Mouse (Mus musculus) stomach, embryonic 16.5 days (tissue): ENCODE data around the gene Dgki. TPM values are rescaled to one million over a fixed set of nuclear protein-coding genes. Genes with fewer than 3 reads are reported as not detected.

Experiments
- ATAC-seq: fragments of 200-750 bp; cut with Nextera tagmentation; 2 replicates; pipeline ENCODE4 v1.8.0; 2017; ENCODE audit warnings: moderate number of reproducible peaks, moderate TSS enrichment; ENCODE audit not compliant: insufficient read depth, low FRiP score
- H3K27ac ChIP-seq: fragments of 300-500 bp; sonication (generic); 2 replicates; pipeline ENCODE4 v1.5.1; 2014; ENCODE audit warnings: low read length
- H3K27me3 ChIP-seq: fragments of 300-500 bp; sonication (generic); 2 replicates; pipeline ENCODE4 v1.6.1; 2014; ENCODE audit warnings: low read length, control low read depth, mixed read lengths; ENCODE audit not compliant: control insufficient read depth, insufficient read depth
- H3K36me3 ChIP-seq: fragments of 300-500 bp; sonication (generic); 2 replicates; pipeline ENCODE4 v1.6.1; 2014; ENCODE audit warnings: low read length; ENCODE audit not compliant: control insufficient read depth, insufficient read depth
- H3K4me1 ChIP-seq: fragments of 300-500 bp; sonication (generic); 2 replicates; pipeline ENCODE4 v1.6.1; 2014; ENCODE audit warnings: low read length, control low read depth, mixed read lengths; ENCODE audit not compliant: control insufficient read depth, insufficient read depth
- H3K4me2 ChIP-seq: fragments of 300-500 bp; sonication (generic); 2 replicates; pipeline ENCODE4 v1.6.1; 2014; ENCODE audit warnings: low read depth, low read length, mixed read lengths
- H3K4me3 ChIP-seq: fragments of 300-500 bp; sonication (generic); replicated peaks from 2 replicates; pipeline ENCODE4 v1.5.1; 2014; ENCODE audit warnings: mild to moderate bottlenecking, low read length
- H3K9ac ChIP-seq: fragments of 300-500 bp; sonication (generic); 2 replicates; pipeline ENCODE4 v1.6.1; 2014; ENCODE audit warnings: low read length
- H3K9me3 ChIP-seq: fragments of 300-500 bp; sonication (generic); replicated peaks from 2 replicates; pipeline ENCODE4 v1.6.1; 2016; ENCODE audit warnings: low read length, control low read depth; ENCODE audit not compliant: control insufficient read depth
- WGBS: fragments of 180-500 bp; shearing (Covaris S2); extraction: QIAGEN DNeasy Blood & Tissue Kit; methylation state at CpG from one replicate; pipeline ENCODE4 v1.1.7; 2014; 5-methylcytosine and 5-hydroxymethylcytosine counted together
- polyA plus RNA-seq: library from polyadenylated mRNA; unstranded; fragments of >200 nt; fragmentation: Nextera tagmentation; extraction: Ambion mirVana; gene quantifications from 2 replicates; pipeline ENCODE4 v1.2.1, GENCODE M21; 2015

The Dgki gene
- polyA plus RNA-seq, 1 experiment from 2014 or later, result 0.94 TPM

GRCm38 (mm10) chr6:36907191-36907590, 392.8 kb downstream of the Dgki start:
- Histone ChIP-seq H3K27me3 (no peaks in the 10 kb centered on the region), H3K4me2 (no peak overlapping the region), H3K9me3 (no peaks in the 10 kb centered on the region), H3K27ac (no peak overlapping the region), H3K4me3 (no peak overlapping the region), H3K4me1 (peaks cover 4% of the 10 kb centered on the region; the same call in 1 of the 2 replicates), H3K9ac (no peak overlapping the region), H3K36me3 (no peaks in the 10 kb centered on the region)
- no peak for ATAC-seq
- WGBS, result 56% methylated on average over 3 of the region's 3 CpGs

GRCm38 (mm10) chr6:36905965-36906364, 394.0 kb downstream of the Dgki start:
- Histone ChIP-seq H3K27me3 (no peaks in the 10 kb centered on the region), H3K9me3 (no peaks in the 10 kb centered on the region), H3K9ac (no peak overlapping the region), H3K4me1 (peaks cover 4% of the 10 kb centered on the region; the same call in 1 of the 2 replicates), H3K36me3 (no peaks in the 10 kb centered on the region), H3K4me3 (no peak overlapping the region), H3K4me2 (no peak overlapping the region), H3K27ac (no peak overlapping the region)
- 74% methylated on average over 3 of the region's 3 CpGs for WGBS
- no peak for ATAC-seq

DNA sequence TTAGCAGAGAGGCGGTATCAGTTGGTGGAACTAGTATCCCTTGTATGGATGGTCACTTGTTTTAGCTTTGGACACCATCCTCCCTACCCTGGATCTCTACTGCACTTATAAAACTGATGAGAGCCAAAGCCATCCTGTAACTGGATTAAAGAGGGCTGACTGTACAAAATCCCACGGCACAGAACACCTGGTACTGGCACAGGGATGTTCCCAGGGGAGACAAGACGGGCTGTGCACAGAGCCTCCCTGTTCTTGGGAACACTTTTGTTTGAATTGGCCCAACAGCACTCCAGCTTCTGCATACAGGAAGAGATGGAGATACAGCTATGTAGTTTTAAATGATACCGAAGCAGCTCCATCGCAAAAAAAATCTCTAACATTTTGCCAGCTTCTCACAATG, 395.1 kb downstream of the Dgki start:
- Histone ChIP-seq H3K9ac (no peak overlapping the region), H3K36me3 (no peaks in the 10 kb centered on the region), H3K4me1 (peaks cover 4% of the 10 kb centered on the region; the same call in 1 of the 2 replicates), H3K27me3 (no peaks in the 10 kb centered on the region), H3K4me3 (no peak overlapping the region), H3K27ac (no peak overlapping the region), H3K9me3 (no peaks in the 10 kb centered on the region), H3K4me2 (no peak overlapping the region)
- WGBS, result 82% methylated on average over 5 of the region's 5 CpGs
- ATAC-seq, result no peak

GRCm38 (mm10) chr6:36903821-36904220, 396.2 kb downstream of the Dgki start:
- no peak overlapping the region for H3K9ac ChIP-seq
- 19% methylated on average over 5 of the region's 5 CpGs for WGBS
- no peak overlapping the region for H3K27ac ChIP-seq
- no peaks in the 10 kb centered on the region for H3K9me3 ChIP-seq
- H3K4me1 ChIP-seq, result peaks cover 4% of the 10 kb centered on the region; the same call in 1 of the 2 replicates
- H3K4me2 ChIP-seq, result no peak overlapping the region
- no peak for ATAC-seq
- no peak overlapping the region for H3K4me3 ChIP-seq
- no peaks in the 10 kb centered on the region for H3K36me3 ChIP-seq
- H3K27me3 ChIP-seq, result no peaks in the 10 kb centered on the region

GRCm38 (mm10) chr6:36903159-36903794, 396.7 kb downstream of the Dgki start:
- WGBS, result 33% methylated on average over 8 of the region's 8 CpGs
- Histone ChIP-seq H3K4me2 (no peak overlapping the region), H3K9ac (peak overlapping the region; percentile 23; the same call in 1 of the 2 replicates), H3K27ac (no peak overlapping the region), H3K27me3 (no peaks in the 10 kb centered on the region), H3K4me3 (no peak overlapping the region), H3K36me3 (no peaks in the 10 kb centered on the region), H3K4me1 (peaks cover 4% of the 10 kb centered on the region; the same call in 1 of the 2 replicates), H3K9me3 (no peaks in the 10 kb centered on the region)
- ATAC-seq, result no peak

DNA sequence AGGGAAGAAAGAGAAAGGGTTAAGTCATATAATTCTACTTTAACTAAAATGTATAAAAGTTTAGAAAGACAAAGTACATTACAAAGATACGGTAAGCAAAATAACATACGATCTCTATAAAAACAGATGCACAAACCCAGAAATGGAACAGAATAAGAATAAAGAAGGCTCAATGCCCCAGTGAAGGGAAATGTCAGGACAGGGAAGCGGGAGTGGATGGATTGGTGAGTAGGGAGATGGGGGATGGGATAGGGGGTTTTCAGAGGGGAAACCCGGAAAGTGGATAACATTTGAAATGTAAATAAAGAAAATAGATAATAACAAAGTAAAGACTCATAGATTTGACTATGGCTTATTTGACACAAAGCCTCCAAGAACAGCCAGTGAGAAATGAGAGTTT, 400.1 kb downstream of the Dgki start:
- no peak for ATAC-seq
- 69% methylated on average over 4 of the region's 4 CpGs for WGBS
- H3K9me3 ChIP-seq, result no peaks in the 10 kb centered on the region
- H3K4me2 ChIP-seq, result no peak overlapping the region
- H3K9ac ChIP-seq, result no peak overlapping the region
- H3K4me1 ChIP-seq, result peaks cover 7% of the 10 kb centered on the region; the same call in 1 of the 2 replicates
- no peak overlapping the region for H3K4me3 ChIP-seq
- H3K27ac ChIP-seq, result no peak overlapping the region
- H3K27me3 ChIP-seq, result no peaks in the 10 kb centered on the region
- H3K36me3 ChIP-seq, result no peaks in the 10 kb centered on the region

DNA sequence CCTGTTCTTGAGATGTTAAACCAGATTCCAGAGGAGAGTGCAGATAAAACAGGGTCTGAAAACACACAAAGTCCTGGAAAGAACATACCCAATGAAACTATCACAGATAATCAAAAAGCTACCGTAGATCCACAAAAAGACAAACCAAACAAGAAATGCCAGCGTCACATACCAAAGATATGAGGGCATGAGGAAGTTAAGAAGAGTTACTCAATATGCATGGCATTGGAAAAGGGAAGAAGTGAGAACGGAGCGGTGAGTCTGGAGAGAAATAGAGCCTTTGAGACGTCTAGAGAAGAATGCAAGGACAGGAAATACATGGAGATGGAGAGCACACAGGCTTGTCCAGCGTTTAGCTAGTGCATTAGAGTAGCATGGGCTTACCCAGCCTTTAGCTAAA, 401.6 kb downstream of the Dgki start:
- H3K27me3 ChIP-seq, result no peaks in the 10 kb centered on the region
- no peak for ATAC-seq
- H3K27ac ChIP-seq, result no peak overlapping the region
- peaks cover 5% of the 10 kb centered on the region; the same call in 1 of the 2 replicates for H3K4me1 ChIP-seq
- no peak overlapping the region for H3K9ac ChIP-seq
- WGBS, result 61% methylated on average over 6 of the region's 6 CpGs
- no peak overlapping the region for H3K4me2 ChIP-seq
- H3K4me3 ChIP-seq, result no peak overlapping the region
- no peaks in the 10 kb centered on the region for H3K36me3 ChIP-seq
- H3K9me3 ChIP-seq, result no peaks in the 10 kb centered on the region

DNA sequence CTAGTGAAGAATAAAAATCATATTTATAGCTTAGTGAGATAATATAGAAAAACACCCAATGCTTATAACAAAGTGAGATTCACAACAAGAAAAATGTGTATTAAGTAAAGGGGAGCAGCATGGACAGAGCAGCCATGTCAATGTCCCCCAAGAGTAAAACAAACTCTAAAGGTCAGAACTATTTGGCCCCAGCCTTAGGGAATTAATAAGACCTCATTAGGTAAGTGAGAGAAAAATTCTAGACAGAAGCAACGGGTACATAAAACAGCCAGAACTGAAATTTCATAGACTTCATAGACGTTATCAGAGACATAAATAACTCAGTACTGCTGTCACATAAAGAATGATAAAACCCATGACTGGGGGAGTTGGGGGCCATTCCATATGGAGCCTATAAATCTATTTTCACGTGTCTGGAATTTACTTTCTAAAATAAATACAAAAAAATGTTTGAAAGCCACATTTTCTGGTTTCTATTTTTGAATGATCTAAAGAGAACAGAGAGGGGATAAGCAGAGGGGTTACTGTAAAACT, 402.3 kb downstream of the Dgki start:
- Histone ChIP-seq H3K4me1 (peaks cover 4% of the 10 kb centered on the region; the same call in 1 of the 2 replicates), H3K27ac (no peak overlapping the region)

DNA sequence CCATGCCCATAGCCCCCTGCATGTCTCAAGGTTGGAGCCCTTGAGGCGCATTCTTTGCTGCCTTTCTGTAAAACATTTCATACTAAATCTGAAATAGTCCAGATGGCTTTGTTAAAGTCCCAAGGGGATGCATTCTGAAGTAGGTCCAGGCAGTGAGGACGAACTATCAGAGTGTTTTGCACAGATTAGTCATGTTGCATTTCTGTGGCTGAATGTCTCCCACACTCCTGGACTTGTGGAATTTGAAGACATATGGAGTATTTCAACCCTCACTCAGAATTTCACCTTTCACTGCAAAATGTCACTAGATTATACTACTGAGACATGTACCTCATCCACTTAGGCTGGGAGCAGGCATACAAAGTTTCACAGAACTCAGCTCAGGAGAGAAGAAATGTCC, 403.3 kb downstream of the Dgki start:
- WGBS, result 34% methylated on average over 2 of the region's 2 CpGs
- Histone ChIP-seq H3K27ac (peak overlapping the region; percentile 67), H3K4me3 (no peak overlapping the region), H3K27me3 (no peaks in the 10 kb centered on the region), H3K4me1 (peaks cover 4% of the 10 kb centered on the region; the same call in 1 of the 2 replicates), H3K9me3 (no peaks in the 10 kb centered on the region), H3K9ac (no peak overlapping the region), H3K36me3 (no peaks in the 10 kb centered on the region), H3K4me2 (no peak overlapping the region)
- peak; percentile 62; the same call in 1 of the 2 replicates for ATAC-seq

More for the DNA sequence above, 402.3 kb downstream of the Dgki start:
- Histone ChIP-seq H3K4me3 (no peak overlapping the region), H3K9me3 (no peaks in the 10 kb centered on the region), H3K4me2 (no peak overlapping the region), H3K27me3 (no peaks in the 10 kb centered on the region), H3K36me3 (no peaks in the 10 kb centered on the region), H3K9ac (no peak overlapping the region)
- no peak for ATAC-seq
- WGBS, result 35% methylated on average over 3 of the region's 3 CpGs
